Mouse (Mus musculus) left cerebral cortex, postnatal 10 days (tissue): ENCODE results near the gene Emx1. TPM values are rescaled to one million over a fixed set of nuclear protein-coding genes. Genes with fewer than 3 reads are reported as not detected.

Experiments
- DNase-seq, 2 experiments: peaks; one replicate each; pipeline ENCODE4 v3.0.0; 2021 to 2022; ENCODE audit warnings: low spot score in 2 of 2, mixed read lengths in 1 of 2; ENCODE audit errors: extremely low spot score in 1 of 2
- intact Hi-C: fragments of 180-260 bp; cut with DNase I; formaldehyde crosslinking; loops from one replicate; pipeline ENCODE4 v1.15.1; 2025
- total RNA-seq, 2 experiments: library from RNA; stranded (reverse); gene quantifications; 2 replicates each; pipeline ENCODE4 v1.2.3; 2021

The Emx1 gene
- total RNA-seq, 2 experiments from 2014 or later, result 40.6 to 46.0 TPM

GRCm38 (mm10) chr6:85222551-85222950 lies 35.3 kb downstream of the Emx1 start:
- DNase-seq, result no peak
- intact Hi-C loops, result no loop called here

- DNase-seq, result no peak
- intact Hi-C loops, result no loop called here
These were observed 36.4 kb downstream of the Emx1 start for GRCm38 (mm10) chr6:85223498-85224150.

GRCm38 (mm10) chr6:85224442-85224891 lies 37.2 kb downstream of the Emx1 start:
- intact Hi-C loops, result no loop called here
- DNase-seq, result no peak

GRCm38 (mm10) chr6:85226570-85226969 lies 39.3 kb downstream of the Emx1 start:
- DNase-seq, result no peak
- intact Hi-C loops, result no loop called here

- DNase-seq, result no peak
- intact Hi-C loops, result no loop called here
These were observed 40.3 kb downstream of the Emx1 start for GRCm38 (mm10) chr6:85227520-85227919.

GRCm38 (mm10) chr6:85230762-85231161 lies 43.5 kb downstream of the Emx1 start:
- no peak for DNase-seq
- intact Hi-C loops, result no loop called here

GRCm38 (mm10) chr6:85231469-85231868 lies 44.2 kb downstream of the Emx1 start:
- intact Hi-C loops, result no loop called here
- peak; percentile 49 to 51 for DNase-seq

GRCm38 (mm10) chr6:85232045-85232444 lies 44.8 kb downstream of the Emx1 start:
- DNase-seq, result no peak
- intact Hi-C loops, result no loop called here

- intact Hi-C loops, result no loop called here
- no peak for DNase-seq
These were observed 45.8 kb downstream of the Emx1 start for GRCm38 (mm10) chr6:85232836-85233623.

- no peak for DNase-seq
- intact Hi-C loops, result loop anchor here (5.0 kb wide), 1 partner anchor 72 kb away; no protein-coding TSS in a partner anchor
These were observed 47.6 kb downstream of the Emx1 start for GRCm38 (mm10) chr6:85234796-85235195.

GRCm38 (mm10) chr6:85237001-85237400 lies 49.8 kb downstream of the Emx1 start:
- intact Hi-C loops, result loop anchor here (5.0 kb wide), 1 partner anchor 75 kb away; no protein-coding TSS in a partner anchor
- peak in 1 of 2 experiments; percentile 53 for DNase-seq

GRCm38 (mm10) chr6:85237595-85238337 lies 50.5 kb downstream of the Emx1 start:
- peak; percentile 29 to 67 for DNase-seq
- intact Hi-C loops, result loop anchor here (5.0 kb wide), 1 partner anchor 75 kb away; no protein-coding TSS in a partner anchor

- intact Hi-C loops, result loop anchor here (5.0 kb wide), 1 partner anchor 77 kb away; no protein-coding TSS in a partner anchor
- DNase-seq, result peak; percentile 36 to 75
These were observed 51.8 kb downstream of the Emx1 start for GRCm38 (mm10) chr6:85239044-85239489.

- DNase-seq, result no peak
- intact Hi-C loops, result no loop called here
These were observed 62.6 kb downstream of the Emx1 start for GRCm38 (mm10) chr6:85249821-85250220.

GRCm38 (mm10) chr6:85250811-85251241 lies 63.6 kb downstream of the Emx1 start:
- intact Hi-C loops, result no loop called here
- no peak for DNase-seq

- intact Hi-C loops, result no loop called here
- DNase-seq, result no peak
These were observed 65.2 kb downstream of the Emx1 start for GRCm38 (mm10) chr6:85252251-85253058.

GRCm38 (mm10) chr6:85253275-85253674 lies 66.0 kb downstream of the Emx1 start:
- intact Hi-C loops, result no loop called here
- no peak for DNase-seq
